Mouse (Mus musculus) embryonic fibroblast, embryonic 13.5 days (primary cell): ENCODE data around the gene Polm.

Experiments
- CTCF ChIP-seq: IDR thresholded peaks from 2 replicates; pipeline ENCODE4 v1.5.1; 2011; ENCODE audit warnings: mild to moderate bottlenecking, control low read depth, low read length, moderate library complexity, borderline replicate concordance; ENCODE audit not compliant: insufficient read depth
- POLR2A ChIP-seq: IDR thresholded peaks from 2 replicates; pipeline ENCODE4 v1.6.1; 2011; ENCODE audit warnings: low read depth, mild to moderate bottlenecking, control low read depth, low read length, moderate library complexity

DNA sequence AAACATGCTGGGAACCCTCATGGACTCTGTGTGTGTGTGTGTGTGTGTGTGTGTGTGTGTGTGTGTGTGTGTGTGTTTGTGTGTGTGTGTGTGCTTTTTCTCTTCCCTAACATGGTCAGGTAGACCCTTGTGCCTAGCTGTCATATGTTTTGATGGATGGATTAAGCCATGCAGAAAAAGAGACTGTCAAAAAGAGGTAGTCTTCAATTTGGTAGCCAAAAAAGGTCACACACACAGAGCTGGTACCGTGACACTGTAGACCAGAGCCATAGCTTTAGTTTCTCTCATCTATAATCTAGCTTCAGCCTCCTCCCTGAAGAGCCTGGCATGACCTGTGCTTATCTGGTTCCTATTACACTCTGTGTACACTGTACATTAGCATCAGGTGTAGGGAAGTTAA is 47.4 kb downstream of the Polm start:
- TF ChIP-seq CTCF (no peak), POLR2A (no peak)
